Mouse (Mus musculus): Measurements from ENCODE around the gene Bco1.

The Bco1 gene

GRCm38 (mm10) chr8:117137357-117137756 is 41.7 kb downstream of the Bco1 start:
- no peak for DNase-seq (ENCODE audit: low read depth, low spot score)

DNA sequence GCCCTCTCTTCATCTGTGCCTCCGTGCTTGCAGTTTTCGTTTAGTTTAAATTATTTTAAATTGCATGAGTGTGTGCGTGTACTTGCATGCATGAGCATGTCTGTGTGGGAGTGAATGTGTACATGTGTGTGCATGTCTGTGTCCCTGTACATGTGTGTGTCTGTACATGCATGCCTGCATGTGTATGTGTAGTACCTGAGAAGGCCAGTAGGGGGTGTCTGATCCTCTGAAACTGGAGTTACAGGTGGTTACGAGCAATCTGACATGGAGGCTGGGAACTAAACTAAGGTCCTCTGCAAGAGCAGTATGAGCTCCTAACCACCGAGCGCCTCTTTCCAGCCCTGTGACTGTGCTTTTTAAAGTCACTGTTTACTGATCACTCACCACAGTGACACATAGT is 52.9 kb downstream of the Bco1 start:
- peak; percentile 20 for DNase-seq (ENCODE audit: low read depth, low spot score)

DNA sequence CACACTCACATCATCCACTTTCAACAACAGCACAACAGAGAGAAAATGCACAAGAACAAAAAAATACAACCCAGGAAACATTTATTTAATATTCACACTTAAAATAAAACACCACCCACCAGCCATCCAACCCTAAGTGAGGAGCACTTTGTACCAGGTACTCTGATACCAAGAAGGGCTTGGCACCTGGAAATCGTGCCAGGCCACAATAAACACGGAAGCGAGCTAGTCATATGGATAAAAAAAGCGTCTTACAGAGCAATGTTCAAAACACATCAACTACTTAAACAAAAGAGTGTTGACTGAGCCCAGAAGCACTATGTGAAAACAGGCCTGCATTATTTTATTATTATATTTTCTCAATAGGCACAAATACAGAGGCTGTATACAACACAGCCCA is 60.5 kb downstream of the Bco1 start:
- no peak for DNase-seq (ENCODE audit: low read depth, low spot score)

DNA sequence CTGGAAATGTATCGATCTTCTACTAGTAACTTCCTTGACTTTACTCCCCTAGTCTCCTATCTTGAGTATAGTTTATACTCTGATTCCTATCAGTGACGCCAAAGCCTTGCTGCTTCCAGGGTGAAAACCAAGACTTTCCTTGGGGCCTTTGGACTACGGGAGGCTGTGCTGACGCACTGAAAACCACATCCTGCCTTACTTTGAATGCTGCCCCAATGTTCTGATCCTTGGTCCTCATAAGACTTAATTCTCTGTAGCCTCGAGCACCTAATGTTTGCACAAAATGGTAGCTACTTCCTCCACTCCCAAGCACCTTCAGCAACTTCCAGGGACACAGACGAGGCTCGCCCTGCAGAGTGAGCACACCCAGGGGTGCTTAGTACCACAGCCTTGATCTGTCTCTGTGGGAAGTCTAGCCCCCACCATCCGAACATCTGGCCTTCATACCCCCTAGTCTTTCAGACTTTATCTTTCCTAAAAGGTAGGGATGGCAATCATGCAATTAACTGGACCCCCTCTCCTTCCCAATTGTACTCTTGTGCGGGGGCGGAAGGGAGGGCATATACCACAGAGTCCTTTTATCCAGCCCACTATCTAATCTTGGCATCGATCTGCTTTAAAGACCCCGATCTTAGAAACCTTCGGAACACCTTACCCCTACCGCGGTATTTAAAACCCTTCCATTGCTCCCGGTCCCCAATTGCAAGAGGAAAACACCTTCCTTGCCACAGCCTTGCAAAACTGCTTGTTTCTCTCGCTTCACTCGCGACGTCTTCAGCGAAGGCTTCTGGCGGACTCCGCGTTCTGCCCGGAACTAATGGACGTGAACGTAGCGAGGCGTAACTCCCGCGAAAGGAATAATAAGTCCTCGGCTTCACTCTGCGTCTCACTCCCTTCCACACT is 61.5 kb downstream of the Bco1 start:
- DNase-seq (ENCODE audit: low read depth, low spot score): peak; percentile 76

- DNase-seq (ENCODE audit: low read depth, low spot score): peak; percentile 98
These were observed 62.1 kb downstream of the Bco1 start for GRCm38 (mm10) chr8:117157769-117158091.

- peak; percentile 71 for DNase-seq (ENCODE audit: low read depth, low spot score)
These were observed 62.6 kb downstream of the Bco1 start, which contains the start of gene Gan for GRCm38 (mm10) chr8:117158135-117158761. Gene Gan (plus strand): TSS chr8:117158135.

GRCm38 (mm10) chr8:117159031-117159430 is 63.4 kb downstream of the Bco1 start:
- DNase-seq (ENCODE audit: low read depth, low spot score): no peak

DNA sequence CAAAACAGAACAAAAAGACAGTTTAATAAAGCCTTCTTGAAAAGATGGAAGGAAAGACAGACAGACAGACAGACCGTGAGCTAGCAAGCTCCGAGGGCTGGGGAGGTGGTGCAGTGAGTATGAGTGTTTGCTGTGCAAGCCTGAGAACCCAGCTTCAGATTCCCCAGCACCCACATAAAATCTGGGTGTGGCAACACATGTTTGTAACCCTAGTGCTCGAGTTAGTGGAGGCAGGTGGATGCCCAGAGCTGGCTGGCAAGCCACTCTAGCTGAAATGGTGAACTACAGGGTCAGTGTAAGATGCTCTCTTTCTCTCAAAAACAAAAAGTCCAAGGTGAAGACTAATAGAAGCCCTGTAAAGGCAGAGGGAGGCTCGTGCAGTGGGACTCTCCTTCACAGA is 69.3 kb downstream of the Bco1 start:
- no peak for DNase-seq (ENCODE audit: low read depth, low spot score)

DNA sequence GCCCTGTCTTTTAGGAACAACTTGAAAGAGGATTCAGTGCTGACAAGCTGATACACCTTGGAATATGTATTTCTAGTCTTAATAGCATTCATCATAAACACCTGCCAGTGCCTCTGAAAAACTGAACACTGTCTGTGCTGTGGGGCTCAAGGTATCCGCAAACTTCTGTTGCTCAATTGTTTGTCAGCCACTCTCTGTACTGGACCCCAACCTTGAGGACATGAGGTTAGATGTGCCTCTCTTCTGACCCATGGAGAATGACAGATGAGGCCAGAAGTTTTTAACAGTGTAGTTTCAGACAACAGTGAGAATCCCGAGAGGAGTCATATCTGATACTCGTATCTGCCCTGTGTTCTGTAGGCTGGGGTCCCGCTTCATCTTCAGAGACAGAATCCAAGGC is 69.9 kb downstream of the Bco1 start:
- no peak for DNase-seq (ENCODE audit: low read depth, low spot score)

- no peak for DNase-seq (ENCODE audit: low read depth, low spot score)
These were observed 70.9 kb downstream of the Bco1 start for GRCm38 (mm10) chr8:117166515-117166914.

DNA sequence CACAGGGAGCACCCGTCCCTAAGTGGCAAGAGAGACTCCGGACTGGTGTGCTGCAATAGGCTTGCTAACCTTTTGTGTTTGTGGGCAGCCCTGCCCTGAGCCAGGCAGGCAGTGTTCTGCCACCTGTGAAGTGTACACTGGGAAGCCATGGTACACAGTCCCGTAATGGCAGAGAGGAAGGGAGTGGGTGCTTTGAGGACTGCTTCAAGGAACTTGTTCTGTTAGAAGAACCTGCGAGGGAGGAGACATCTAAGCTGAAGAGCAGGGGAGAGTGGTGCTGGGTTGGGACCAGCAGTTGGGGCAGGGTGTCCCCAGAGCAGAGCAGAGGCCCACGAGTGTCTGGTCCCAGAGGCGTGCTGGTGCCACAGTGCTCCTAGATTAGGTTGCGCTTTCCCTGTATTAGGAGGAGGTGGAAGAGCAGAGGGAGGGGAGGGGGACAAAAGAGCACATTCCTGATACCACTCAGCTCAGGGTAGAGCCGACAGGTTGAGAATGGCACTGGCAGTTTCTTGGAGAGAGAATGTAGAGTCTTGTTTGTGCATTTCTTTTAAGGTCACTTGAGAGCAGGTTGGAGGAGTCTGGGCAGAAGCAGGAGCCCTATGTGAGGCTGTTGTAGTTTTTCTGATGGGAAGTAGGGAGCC is 71.7 kb downstream of the Bco1 start:
- DNase-seq (ENCODE audit: low read depth, low spot score): no peak

GRCm38 (mm10) chr8:117168378-117168777 is 72.7 kb downstream of the Bco1 start:
- DNase-seq (ENCODE audit: low read depth, low spot score): no peak

DNA sequence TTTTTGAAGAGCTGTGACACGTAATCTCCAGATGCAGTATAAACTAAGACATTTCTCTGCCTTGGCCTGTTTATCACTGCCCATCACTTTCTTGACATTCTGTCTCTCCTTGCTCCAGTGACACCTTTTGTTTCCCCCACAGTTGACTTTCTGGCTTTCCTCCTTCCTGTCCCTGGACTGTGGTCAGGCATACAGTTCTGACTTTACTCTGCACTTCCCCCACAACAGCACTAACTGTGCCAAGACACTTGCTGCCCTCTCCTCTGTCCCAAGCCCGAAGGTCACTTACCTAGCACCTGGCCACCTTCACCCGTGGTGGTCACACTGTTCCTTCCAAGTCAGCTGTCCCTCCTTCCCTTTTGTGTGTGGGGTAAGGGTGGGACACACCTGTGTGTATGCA is 76.2 kb downstream of the Bco1 start:
- DNase-seq (ENCODE audit: low read depth, low spot score): no peak

- DNase-seq (ENCODE audit: low read depth, low spot score): no peak
These were observed 77.2 kb downstream of the Bco1 start for GRCm38 (mm10) chr8:117172904-117173303.

GRCm38 (mm10) chr8:117173690-117174089 is 78.0 kb downstream of the Bco1 start:
- DNase-seq (ENCODE audit: low read depth, low spot score): no peak

DNA sequence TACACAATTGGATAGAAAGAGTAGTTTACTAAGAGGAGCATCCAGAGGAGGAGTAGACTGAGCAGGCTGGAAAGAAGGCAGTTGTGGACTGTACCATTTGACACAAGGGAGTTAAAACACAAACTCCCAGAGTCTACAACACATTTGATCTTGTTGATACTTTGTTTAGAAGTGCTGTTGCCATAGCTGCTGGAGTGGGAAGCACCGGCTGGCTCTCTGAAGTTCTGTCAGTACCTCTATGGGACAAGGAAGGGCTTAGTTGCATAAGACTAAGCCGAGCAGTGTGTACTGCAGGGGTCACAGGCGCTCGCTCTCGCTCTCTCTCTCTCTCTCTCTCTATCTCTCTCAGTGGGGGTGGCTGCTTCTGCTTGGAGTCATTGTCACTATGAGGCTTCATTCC is 78.9 kb downstream of the Bco1 start:
- DNase-seq (ENCODE audit: low read depth, low spot score): no peak

DNA sequence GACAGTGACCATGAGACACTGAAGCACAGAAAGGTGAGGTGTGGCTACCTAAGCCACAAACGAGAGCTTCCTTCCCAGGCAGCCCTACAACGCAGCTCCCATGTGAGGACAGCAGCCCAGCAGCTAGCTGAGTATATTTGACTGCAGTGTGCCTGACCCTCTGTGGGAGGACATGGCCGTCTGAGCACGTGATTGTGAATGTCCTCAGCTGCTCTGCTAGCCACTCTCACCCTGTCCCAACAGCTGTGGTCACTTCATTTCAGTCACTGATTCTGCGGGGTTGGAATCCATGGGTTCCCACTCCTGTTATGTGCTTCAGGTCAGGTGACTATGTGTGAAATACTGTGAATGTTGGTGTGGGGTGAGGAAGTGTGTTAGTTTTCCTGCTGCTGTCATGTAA is 80.7 kb downstream of the Bco1 start:
- DNase-seq (ENCODE audit: low read depth, low spot score): no peak

- DNase-seq (ENCODE audit: low read depth, low spot score): no peak
These were observed 81.6 kb downstream of the Bco1 start for GRCm38 (mm10) chr8:117177236-117177635.

GRCm38 (mm10) chr8:117178039-117178438 is 82.4 kb downstream of the Bco1 start:
- DNase-seq (ENCODE audit: low read depth, low spot score): no peak

- no peak for DNase-seq (ENCODE audit: low read depth, low spot score)
These were observed 83.0 kb downstream of the Bco1 start for GRCm38 (mm10) chr8:117178676-117179075.

DNA sequence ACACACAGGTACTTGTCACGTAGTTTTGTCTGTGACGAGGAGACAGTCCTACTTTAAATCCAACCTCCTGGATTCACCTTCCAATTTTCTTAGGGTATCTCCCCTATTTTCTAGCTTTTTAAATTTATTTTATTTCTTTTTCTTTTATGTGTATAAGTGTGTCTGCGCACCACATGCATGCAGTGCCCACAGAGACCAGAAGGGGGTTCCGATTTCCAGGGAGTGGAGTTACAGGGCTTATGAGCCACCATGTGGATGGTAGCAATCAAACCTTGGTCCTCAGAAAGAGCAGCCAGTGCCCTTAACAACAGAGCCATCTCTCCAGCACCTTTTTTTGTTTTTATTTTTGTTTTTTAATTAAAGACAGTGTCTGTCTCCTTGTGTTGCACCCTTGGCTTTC is 87.1 kb downstream of the Bco1 start:
- no peak for DNase-seq (ENCODE audit: low read depth, low spot score)
